Mouse (Mus musculus): ENCODE results near the gene Limch1. TPM values are rescaled to one million over a fixed set of nuclear protein-coding genes. Genes with fewer than 3 reads are reported as not detected.

The Limch1 gene
- polyA plus RNA-seq, 1 experiment from 2014 or later: 12.7 TPM

DNA sequence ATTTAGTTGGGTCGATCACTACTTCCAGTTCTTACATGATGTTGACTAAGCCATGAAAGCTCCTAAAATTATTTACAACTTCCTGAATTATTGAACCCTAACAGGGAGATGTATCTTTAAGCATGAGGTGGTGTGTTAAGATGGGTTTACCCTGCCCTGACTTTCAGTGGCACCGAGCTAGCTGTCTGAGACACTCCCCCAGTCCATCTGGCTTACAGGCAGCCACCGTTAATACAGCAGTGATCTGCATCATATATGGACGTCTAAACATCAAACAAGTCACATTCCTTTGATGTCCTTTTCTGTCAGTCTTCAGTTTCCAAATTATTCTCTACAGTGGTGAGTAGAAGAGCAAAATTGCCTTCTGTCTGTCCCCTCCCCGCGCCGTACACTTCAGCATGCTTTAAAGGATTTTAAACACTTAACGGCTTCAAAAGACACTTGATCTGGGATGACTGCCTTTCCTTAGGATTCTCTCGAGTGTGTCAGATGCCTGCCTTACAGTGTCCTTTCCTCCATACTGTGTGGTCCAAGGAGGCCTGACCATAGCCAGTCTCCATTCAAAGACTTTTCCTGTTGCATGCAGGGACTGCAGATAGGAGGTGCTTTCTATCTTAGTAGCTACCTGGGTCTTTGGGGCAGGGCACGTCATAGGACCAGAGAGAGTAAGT, 187.6 kb downstream of the Limch1 start:
- 68% methylated on average over 10 of the region's 10 CpGs for WGBS
- H3K4me3 ChIP-seq (ENCODE audit: low read depth, low read length): no peak overlapping the region
- H3K9me3 ChIP-seq (ENCODE audit: control insufficient read depth, low read depth, low read length): no peaks in the 10 kb centered on the region
- no peak overlapping the region for H3K4me2 ChIP-seq (replicated peaks; ENCODE audit: low read depth, low read length)
- ATAC-seq (ENCODE audit: insufficient number of reproducible peaks, insufficient read depth, low FRiP score, low read depth): no peak
- H3K4me1 ChIP-seq (ENCODE audit: control insufficient read depth, insufficient read depth, low read length): no peaks in the 10 kb centered on the region
- no peak overlapping the region for H3K27ac ChIP-seq (ENCODE audit: low read length)
- H3K9ac ChIP-seq (replicated peaks; ENCODE audit: low read depth, low read length): no peak overlapping the region
- no peaks in the 10 kb centered on the region for H3K36me3 ChIP-seq (ENCODE audit: control insufficient read depth, insufficient read depth, low read length)
- no peaks in the 10 kb centered on the region for H3K27me3 ChIP-seq (ENCODE audit: control insufficient read depth, insufficient read depth, low read length)

DNA sequence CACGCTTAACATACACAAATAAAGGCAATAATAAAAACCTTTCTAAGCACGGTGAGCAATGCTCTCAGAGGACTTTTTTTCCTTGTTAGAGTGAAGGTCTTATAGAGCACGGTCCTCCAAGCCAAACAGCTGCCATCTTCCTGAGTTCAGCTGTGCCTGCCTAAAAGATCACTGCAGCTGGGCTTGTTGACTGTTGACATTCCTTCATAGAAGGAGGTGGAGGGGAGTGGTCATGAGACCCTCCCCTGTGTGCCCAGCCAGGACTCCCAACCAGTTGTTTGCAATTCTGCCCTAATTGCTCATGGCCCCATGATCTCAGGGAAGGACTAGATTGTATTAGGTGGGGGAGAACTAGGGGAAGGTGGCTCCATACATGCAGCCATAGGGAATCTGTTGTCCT, 189.0 kb downstream of the Limch1 start:
- H3K9ac ChIP-seq (replicated peaks; ENCODE audit: low read depth, low read length): no peak overlapping the region
- H3K27ac ChIP-seq (ENCODE audit: low read length): no peak overlapping the region
- no peak overlapping the region for H3K4me2 ChIP-seq (replicated peaks; ENCODE audit: low read depth, low read length)
- WGBS: 65% methylated on average over 3 of the region's 3 CpGs
- no peaks in the 10 kb centered on the region for H3K27me3 ChIP-seq (ENCODE audit: control insufficient read depth, insufficient read depth, low read length)
- H3K36me3 ChIP-seq (ENCODE audit: control insufficient read depth, insufficient read depth, low read length): no peaks in the 10 kb centered on the region
- no peaks in the 10 kb centered on the region for H3K4me1 ChIP-seq (ENCODE audit: control insufficient read depth, insufficient read depth, low read length)
- no peak overlapping the region for H3K4me3 ChIP-seq (ENCODE audit: low read depth, low read length)
- H3K9me3 ChIP-seq (ENCODE audit: control insufficient read depth, low read depth, low read length): no peaks in the 10 kb centered on the region
- no peak for ATAC-seq (ENCODE audit: insufficient number of reproducible peaks, insufficient read depth, low FRiP score, low read depth)

DNA sequence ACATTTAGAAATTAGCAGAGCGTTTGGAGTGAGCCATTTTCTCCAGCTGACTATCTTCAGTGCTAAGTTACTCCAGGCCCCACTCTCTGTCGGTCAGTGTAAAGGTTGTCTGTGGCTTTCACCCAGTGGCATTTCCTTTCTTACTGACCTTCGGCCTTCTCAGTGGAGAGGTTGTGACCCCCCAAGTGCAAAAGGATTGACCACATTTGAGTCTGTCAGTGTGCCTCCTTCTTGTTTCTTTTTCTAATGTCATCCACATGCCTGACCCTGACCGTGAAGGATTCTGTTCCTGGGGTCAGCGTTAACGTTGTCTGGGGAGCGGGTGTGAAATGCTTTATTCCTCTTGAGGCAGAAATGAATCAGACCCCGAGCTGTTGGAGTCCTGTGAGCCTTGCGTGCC, 191.7 kb downstream of the Limch1 start:
- Histone ChIP-seq H3K9ac (replicated peaks; ENCODE audit: low read depth, low read length) (no peak overlapping the region), H3K9me3 (ENCODE audit: control insufficient read depth, low read depth, low read length) (no peaks in the 10 kb centered on the region), H3K4me2 (replicated peaks; ENCODE audit: low read depth, low read length) (no peak overlapping the region), H3K4me3 (ENCODE audit: low read depth, low read length) (no peak overlapping the region), H3K27me3 (ENCODE audit: control insufficient read depth, insufficient read depth, low read length) (no peaks in the 10 kb centered on the region), H3K4me1 (ENCODE audit: control insufficient read depth, insufficient read depth, low read length) (no peaks in the 10 kb centered on the region), H3K36me3 (ENCODE audit: control insufficient read depth, insufficient read depth, low read length) (no peaks in the 10 kb centered on the region), H3K27ac (ENCODE audit: low read length) (no peak overlapping the region)
- no peak for ATAC-seq (ENCODE audit: insufficient number of reproducible peaks, insufficient read depth, low FRiP score, low read depth)
- WGBS: 56% methylated on average over 9 of the region's 9 CpGs

DNA sequence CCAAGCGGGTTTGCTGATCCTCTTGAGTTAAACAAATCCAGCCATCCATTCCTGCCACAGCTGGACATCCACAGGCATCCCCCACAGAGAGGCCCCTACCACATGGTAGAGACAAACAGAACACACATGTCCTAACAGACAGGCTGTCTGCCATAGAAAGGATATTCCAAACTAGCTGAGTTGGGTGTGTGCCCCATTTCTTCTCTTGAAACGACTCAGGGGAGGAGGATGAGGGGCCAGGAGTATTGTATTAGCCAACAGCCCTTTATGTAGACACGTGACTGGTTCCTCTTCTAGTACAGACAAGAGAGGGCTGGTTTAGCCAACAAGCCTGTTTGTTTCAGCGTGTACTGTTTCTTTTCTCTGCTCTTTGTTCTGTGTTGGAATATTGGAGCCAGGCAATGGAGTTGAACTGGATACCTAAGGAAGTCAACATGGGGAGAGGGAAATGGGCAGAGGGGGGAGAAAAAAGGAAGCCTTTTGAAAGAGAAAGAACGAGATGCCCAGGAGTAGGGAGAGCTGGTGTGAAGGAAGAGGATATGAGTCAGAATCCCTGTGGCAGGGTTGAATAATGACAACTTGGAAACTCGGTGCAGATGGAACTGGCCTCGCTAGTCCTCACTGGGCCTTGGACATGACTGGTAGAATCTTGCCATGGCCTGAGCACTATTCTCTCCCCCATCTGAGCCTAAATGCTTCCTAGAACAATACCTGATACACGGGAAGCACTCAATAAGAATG, 196.3 kb downstream of the Limch1 start:
- no peak overlapping the region for H3K27ac ChIP-seq (ENCODE audit: low read length)
- ATAC-seq (ENCODE audit: insufficient number of reproducible peaks, insufficient read depth, low FRiP score, low read depth): no peak
- no peak overlapping the region for H3K9ac ChIP-seq (replicated peaks; ENCODE audit: low read depth, low read length)
- H3K4me1 ChIP-seq (ENCODE audit: control insufficient read depth, insufficient read depth, low read length): no peaks in the 10 kb centered on the region
- no peaks in the 10 kb centered on the region for H3K36me3 ChIP-seq (ENCODE audit: control insufficient read depth, insufficient read depth, low read length)
- H3K4me3 ChIP-seq (ENCODE audit: low read depth, low read length): no peak overlapping the region
- H3K27me3 ChIP-seq (ENCODE audit: control insufficient read depth, insufficient read depth, low read length): no peaks in the 10 kb centered on the region
- no peaks in the 10 kb centered on the region for H3K9me3 ChIP-seq (ENCODE audit: control insufficient read depth, low read depth, low read length)
- 68% methylated on average over 8 of the region's 8 CpGs for WGBS
- H3K4me2 ChIP-seq (replicated peaks; ENCODE audit: low read depth, low read length): no peak overlapping the region

DNA sequence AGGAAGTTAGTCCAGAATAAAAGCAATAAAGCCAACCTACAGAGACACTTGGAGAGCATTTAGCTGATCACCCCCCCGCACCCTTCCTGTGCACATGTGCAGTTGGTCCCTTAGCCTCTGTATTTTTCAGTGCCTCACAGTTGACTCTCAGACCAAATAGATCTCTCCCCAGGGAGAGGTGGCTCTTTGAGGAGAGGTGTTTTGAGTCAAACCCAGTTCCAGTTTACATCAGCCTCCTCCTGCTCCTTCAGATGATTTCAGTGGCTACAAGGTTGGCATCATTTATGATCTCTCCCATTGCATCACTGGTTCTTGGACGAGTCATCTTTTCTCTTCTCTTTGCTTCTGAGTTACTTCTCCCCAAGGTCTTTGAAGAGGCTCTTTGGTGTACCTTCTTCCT, 197.3 kb downstream of the Limch1 start:
- Histone ChIP-seq H3K4me3 (ENCODE audit: low read depth, low read length) (no peak overlapping the region), H3K27me3 (ENCODE audit: control insufficient read depth, insufficient read depth, low read length) (no peaks in the 10 kb centered on the region), H3K27ac (ENCODE audit: low read length) (no peak overlapping the region), H3K36me3 (ENCODE audit: control insufficient read depth, insufficient read depth, low read length) (no peaks in the 10 kb centered on the region), H3K9me3 (ENCODE audit: control insufficient read depth, low read depth, low read length) (no peaks in the 10 kb centered on the region), H3K9ac (replicated peaks; ENCODE audit: low read depth, low read length) (no peak overlapping the region), H3K4me2 (replicated peaks; ENCODE audit: low read depth, low read length) (no peak overlapping the region), H3K4me1 (ENCODE audit: control insufficient read depth, insufficient read depth, low read length) (0 out of 2 replicates have a peak, but pooled peaks cover 3% of the 10 kb centered on the region)
- no peak for ATAC-seq (ENCODE audit: insufficient number of reproducible peaks, insufficient read depth, low FRiP score, low read depth)
- 86% methylated on average over 2 of the region's 2 CpGs for WGBS

DNA sequence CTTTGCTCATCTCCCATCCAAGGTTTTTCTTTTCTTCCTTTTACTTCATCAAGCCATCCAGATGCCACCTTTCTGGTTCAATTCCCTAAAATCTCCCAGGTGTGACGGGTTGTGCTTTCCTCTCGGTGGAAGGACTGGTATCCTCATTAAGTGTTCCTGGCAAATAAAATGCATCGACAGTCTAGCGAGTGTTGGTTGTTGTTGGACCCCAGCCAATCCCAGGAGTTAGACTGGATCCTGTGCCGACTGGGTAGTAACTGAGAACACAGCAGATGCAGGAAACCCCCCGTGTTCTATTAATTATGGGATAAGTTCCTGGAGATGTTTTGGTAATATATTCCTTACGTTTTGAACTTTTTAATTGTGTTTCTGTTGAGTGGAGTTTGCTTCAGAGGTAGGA, 197.9 kb downstream of the Limch1 start:
- Histone ChIP-seq H3K4me2 (replicated peaks; ENCODE audit: low read depth, low read length) (no peak overlapping the region), H3K27me3 (ENCODE audit: control insufficient read depth, insufficient read depth, low read length) (no peaks in the 10 kb centered on the region), H3K27ac (ENCODE audit: low read length) (no peak overlapping the region), H3K9ac (replicated peaks; ENCODE audit: low read depth, low read length) (no peak overlapping the region), H3K36me3 (ENCODE audit: control insufficient read depth, insufficient read depth, low read length) (no peaks in the 10 kb centered on the region), H3K9me3 (ENCODE audit: control insufficient read depth, low read depth, low read length) (no peaks in the 10 kb centered on the region), H3K4me3 (ENCODE audit: low read depth, low read length) (no peak overlapping the region), H3K4me1 (ENCODE audit: control insufficient read depth, insufficient read depth, low read length) (0 out of 2 replicates have a peak, but pooled peaks cover 3% of the 10 kb centered on the region)
- WGBS: 76% methylated on average over 7 of the region's 7 CpGs
- no peak for ATAC-seq (ENCODE audit: insufficient number of reproducible peaks, insufficient read depth, low FRiP score, low read depth)

DNA sequence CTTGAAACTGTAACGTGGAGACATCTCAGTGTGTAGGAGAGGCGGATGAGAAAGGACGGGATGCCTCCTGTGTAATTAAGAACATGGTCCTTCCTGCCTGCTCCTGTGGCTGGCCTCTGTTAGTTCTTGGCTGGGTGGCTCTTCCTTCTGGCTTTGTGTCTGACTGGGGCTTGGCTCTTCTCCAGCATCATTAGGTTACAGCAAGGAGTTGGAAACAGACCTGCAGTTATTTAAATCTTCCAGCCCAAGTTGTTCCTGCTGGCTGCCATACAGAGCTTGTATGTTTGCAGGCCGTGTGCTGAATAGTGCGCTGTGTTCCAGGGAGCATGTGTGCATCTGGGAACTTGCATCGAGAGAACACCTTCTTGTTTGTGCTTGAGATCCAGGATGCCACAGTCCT, 202.3 kb downstream of the Limch1 start:
- no peaks in the 10 kb centered on the region for H3K36me3 ChIP-seq (ENCODE audit: control insufficient read depth, insufficient read depth, low read length)
- H3K4me3 ChIP-seq (ENCODE audit: low read depth, low read length): no peak overlapping the region
- no peak overlapping the region for H3K9ac ChIP-seq (replicated peaks; ENCODE audit: low read depth, low read length)
- no peak overlapping the region for H3K4me2 ChIP-seq (replicated peaks; ENCODE audit: low read depth, low read length)
- H3K4me1 ChIP-seq (ENCODE audit: control insufficient read depth, insufficient read depth, low read length): 0 out of 2 replicates have a peak, but pooled peaks cover 3% of the 10 kb centered on the region
- no peak overlapping the region for H3K27ac ChIP-seq (ENCODE audit: low read length)
- 48% methylated on average over 6 of the region's 6 CpGs for WGBS
- H3K9me3 ChIP-seq (ENCODE audit: control insufficient read depth, low read depth, low read length): peaks cover 3% of the 10 kb centered on the region; the same call in 1 of the 2 replicates
- H3K27me3 ChIP-seq (ENCODE audit: control insufficient read depth, insufficient read depth, low read length): no peaks in the 10 kb centered on the region
- no peak for ATAC-seq (ENCODE audit: insufficient number of reproducible peaks, insufficient read depth, low FRiP score, low read depth)

DNA sequence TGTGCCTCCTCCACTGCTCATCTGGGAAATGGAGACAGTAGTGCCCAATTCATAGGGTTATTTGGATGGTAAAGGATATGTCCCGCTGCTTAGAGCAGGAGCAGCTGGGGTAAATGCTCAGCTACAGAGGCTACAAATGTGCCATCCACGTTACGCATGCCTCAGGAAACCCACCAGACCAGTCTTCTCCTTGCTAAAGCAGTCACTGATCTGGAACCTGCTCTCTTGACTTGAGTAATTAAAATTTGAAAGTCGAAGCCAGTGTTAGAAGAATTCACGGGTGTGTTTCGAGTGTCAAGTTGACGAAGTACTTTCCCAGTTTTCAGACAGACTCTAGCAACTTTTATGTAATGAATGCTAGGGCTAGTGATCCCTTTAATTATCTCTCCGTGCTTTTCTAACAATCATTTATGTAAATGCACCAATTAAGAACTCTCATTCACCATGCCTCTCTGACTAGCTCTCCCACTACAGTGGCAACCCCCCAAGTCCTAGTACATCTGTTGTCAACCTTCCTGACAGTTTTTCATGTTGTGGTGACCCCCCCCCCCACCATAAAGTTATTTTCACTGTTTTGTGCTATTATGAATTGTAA, 203.6 kb downstream of the Limch1 start:
- Histone ChIP-seq H3K4me2 (replicated peaks; ENCODE audit: low read depth, low read length) (no peak overlapping the region), H3K27ac (ENCODE audit: low read length) (no peak overlapping the region), H3K4me3 (ENCODE audit: low read depth, low read length) (no peak overlapping the region), H3K9ac (replicated peaks; ENCODE audit: low read depth, low read length) (no peak overlapping the region), H3K4me1 (ENCODE audit: control insufficient read depth, insufficient read depth, low read length) (0 out of 2 replicates have a peak, but pooled peaks cover 3% of the 10 kb centered on the region), H3K36me3 (ENCODE audit: control insufficient read depth, insufficient read depth, low read length) (no peaks in the 10 kb centered on the region), H3K9me3 (ENCODE audit: control insufficient read depth, low read depth, low read length) (peaks cover 3% of the 10 kb centered on the region; the same call in 1 of the 2 replicates), H3K27me3 (ENCODE audit: control insufficient read depth, insufficient read depth, low read length) (no peaks in the 10 kb centered on the region)
- WGBS: 67% methylated on average over 8 of the region's 8 CpGs
- ATAC-seq (ENCODE audit: insufficient number of reproducible peaks, insufficient read depth, low FRiP score, low read depth): no peak

Data from stomach, embryonic 14.5 days (tissue).